Mouse (Mus musculus): Measurements from ENCODE around the gene Cmtm4. TPM values are rescaled to one million over a fixed set of nuclear protein-coding genes. Genes with fewer than 3 reads are reported as not detected.

Cmtm4 gene
- polyA plus RNA-seq, 1 experiment = not detected

DNA sequence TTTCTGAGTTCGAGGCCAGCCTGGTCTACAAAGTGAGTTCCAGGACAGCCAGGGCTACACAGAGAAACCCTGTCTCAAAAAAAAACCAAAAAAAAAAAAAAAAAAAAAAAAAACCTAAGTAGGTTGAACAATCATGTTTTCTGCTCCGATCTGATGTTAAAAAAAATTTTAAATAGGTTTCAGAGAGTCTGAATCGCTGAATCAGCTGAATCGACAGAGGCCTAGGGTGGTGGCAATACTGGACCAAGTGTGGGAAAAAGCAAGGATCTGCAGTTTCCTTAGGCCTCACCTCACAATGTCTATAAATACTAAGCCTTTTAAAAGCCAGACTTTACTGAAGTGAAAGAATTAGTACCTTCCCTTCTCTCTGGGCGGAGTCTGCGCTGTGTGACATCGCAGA is 2.5 kb downstream of the Cmtm4 start:
- TF ChIP-seq GATA1 (IDR thresholded peaks at IDR 0.05; ENCODE audit: low read length) = no peak

DNA sequence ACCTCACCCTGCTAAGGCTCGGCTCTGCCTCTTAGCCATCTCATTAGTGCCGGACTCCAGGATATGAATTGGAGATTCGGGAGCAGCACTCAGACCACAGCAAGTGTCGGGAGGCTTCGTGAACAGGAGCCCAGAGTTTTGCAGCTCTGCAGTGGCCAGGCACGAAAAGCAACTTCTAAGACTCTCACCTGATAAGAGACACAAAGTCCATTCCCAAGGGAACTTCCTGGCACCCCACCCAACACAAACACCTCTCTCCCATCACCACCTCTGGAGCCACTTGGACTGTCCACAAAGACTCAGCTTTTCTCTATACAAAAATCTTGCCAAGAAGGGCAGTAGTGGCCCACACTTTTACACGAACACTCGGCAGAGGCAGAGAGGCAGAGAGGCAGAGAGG is 5.4 kb downstream of the Cmtm4 start:
- TF ChIP-seq GATA1 (IDR thresholded peaks at IDR 0.05; ENCODE audit: low read length) = no peak

DNA sequence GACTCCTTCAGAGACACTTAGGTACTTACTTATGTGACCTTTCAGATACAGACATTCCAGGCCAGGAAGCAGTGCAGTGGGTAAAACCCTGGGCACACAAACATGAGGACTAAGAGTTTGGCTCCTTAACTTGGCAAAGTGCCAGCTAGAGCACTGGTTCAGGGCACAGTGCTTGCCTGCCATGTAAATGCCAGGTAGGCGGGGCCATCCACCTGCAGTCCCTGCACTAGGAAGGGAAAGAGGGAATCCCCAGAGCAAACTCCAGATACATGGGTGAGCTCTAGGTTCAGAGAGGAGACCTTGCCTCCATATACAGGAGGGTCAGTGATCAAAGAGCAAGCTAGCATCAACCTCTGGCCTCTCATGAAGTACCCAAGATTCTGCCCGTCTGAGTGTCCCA is 7.6 kb downstream of the Cmtm4 start:
- TF ChIP-seq GATA1 (IDR thresholded peaks at IDR 0.05; ENCODE audit: low read length) = no peak

DNA sequence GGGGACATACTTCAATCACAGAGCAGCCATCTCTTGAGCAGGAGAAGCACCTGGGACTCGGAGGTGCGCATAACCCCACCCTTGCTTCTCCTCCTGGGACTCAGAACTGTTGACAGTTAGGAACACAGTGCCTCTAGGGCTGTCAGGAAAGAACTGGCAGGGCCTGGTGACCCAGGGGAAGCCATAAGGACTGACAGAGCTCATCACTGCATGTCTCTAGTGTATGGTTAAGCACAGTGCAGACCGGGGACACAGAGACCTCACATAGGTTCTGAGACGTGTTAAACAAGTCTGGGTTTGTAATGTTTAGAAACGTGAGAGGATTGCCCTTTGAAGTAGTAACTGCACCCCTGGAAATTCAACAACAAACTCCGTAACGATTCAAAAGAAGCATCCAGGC is 8.1 kb downstream of the Cmtm4 start:
- no peak for TF ChIP-seq GATA1 (IDR thresholded peaks at IDR 0.05; ENCODE audit: low read length)

DNA sequence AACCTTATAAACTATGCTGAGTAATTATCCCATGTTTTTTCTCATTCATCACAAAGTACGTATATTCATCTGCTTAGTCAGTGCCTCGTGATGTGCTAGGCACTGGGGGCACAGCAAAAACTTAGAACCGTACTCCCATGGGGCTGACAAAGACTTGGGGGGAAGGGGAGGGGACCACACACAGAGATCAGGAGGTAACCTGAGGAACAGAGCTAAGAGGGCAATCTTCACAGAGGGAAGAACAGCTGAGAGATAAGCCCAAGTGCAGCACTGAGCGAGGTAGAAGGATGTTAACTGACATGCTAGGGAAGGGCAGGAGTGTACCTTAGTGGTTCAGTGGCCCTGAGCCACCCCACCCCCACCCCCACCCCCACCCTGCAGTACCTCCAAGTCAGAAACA is 8.9 kb downstream of the Cmtm4 start:
- TF ChIP-seq GATA1 (IDR thresholded peaks at IDR 0.05; ENCODE audit: low read length) = no peak

DNA sequence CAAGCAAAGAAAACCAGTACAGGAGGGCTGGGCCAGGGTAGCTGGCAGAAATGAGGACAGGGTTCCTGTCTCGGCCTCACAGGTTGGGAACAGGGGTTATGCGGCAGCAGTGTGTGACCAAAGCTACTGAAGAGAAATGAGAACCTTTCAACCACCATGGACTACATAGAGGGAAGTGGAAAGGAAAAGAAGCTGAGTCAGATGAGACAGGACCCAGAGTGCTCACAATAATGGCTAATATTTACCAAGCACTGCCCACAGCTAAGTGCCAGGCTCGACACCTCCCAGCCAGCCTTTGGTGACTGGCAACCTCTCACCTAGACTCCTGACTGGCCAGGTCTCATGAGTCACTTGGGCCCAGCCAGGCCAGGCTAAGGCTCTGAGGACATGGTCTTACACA is 11.6 kb downstream of the Cmtm4 start:
- no peak for TF ChIP-seq GATA1 (IDR thresholded peaks at IDR 0.05; ENCODE audit: low read length)

DNA sequence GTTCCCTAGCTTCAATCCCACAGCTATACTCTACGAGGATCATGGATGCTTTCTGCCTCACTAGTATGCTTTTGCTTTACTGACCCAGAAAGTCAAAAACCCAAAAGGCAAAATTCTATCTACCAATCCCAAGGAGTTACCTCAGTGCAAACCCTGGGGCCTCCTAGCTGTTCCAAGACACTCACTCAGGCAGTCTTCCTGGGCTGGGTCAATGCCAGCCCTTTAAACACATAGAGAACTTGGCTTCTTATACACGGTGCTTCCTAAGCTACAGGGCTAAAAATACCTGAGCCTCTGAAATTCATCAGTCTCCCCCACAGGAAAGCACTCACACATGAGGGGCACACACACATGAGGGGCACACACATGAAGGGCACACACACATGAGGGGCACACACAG is 12.3 kb downstream of the Cmtm4 start:
- no peak for TF ChIP-seq GATA1 (IDR thresholded peaks at IDR 0.05; ENCODE audit: low read length)

DNA sequence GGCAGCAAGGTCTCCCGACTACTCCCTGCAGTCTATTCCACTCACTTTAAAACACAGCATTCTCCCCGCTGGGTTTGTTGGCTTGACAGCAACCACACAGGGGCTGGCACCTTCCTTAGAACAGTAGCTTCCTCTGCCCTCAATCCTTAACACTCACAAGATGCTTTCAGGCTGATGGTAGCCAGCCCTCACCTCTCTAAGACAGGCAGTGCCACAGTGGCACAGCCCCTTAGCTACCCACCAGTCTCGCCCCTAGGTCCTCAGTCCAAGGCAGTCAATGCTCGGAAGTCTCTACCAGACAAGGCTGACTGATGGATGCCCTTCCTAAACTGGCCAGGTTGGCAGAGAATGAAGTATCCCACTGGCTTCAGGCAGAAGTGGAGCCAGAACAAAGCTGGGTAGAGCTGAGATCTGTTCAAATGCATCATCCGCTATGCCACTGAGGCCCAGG is 14.6 kb downstream of the Cmtm4 start:
- no peak for TF ChIP-seq GATA1 (IDR thresholded peaks at IDR 0.05; ENCODE audit: low read length)

DNA sequence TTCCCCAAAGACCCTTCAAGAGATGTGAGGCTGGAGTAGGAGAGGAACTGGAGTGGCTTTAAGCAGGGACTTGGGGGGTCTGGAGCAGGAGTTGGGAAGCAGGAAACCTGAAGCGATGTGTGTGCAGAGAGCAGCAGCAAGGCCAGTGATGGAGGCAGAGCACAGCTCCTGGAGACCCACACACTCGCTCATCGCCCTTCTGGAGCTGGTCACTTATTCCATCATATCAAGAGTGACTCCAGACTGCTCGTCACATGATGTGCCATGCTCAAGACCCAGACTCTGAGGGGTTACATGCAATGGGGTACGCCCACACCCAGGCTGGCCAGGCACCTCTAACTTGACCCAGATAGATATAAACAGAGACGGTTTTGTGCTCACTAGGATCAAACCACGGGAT is 15.3 kb downstream of the Cmtm4 start:
- TF ChIP-seq GATA1 (IDR thresholded peaks at IDR 0.05; ENCODE audit: low read length) = no peak

DNA sequence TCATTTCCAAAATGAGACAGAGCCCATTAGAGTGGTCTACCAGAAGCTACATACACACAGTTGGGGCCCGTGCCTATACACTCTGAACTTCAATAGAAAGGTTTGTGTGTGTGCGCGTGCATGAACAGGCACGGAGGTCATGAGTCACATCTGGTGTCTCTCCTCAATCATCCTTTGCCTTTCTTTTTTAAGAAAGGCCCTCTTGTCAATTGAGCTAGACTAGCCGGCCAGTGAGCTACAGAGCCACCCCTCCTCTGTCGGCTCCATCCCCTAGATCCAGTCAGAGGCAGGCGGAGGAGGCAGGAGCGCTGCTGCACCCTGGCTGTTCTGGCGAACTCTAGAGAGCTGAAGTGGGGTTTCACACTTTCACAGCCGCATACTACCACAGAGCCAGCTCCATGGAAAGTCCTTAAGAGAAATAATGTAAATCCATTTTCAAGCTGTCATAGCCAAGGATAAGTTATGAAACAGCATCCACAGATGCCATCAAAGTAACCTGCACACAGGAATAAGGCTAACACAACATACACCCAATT is 16.2 kb downstream of the Cmtm4 start:
- TF ChIP-seq GATA1 (IDR thresholded peaks at IDR 0.05; ENCODE audit: low read length) = no peak

DNA sequence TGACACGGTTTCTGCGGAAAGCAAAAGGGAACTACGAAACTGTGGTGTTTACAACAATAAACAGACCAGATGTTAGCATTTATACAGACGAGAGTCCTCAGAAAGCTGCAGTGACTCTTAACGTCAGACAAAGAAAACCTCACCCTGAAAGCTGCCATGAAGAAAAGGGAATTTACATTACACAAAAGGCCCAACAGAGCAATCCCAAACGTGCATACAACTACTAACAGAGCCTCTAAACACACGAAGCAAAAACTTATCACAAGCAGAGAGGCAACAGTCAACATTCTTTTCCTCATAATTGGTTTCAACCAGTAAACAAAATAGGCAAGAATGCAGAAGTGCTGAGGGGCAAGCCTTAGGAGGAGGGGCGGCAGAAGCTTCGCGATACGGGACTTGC is 18.9 kb downstream of the Cmtm4 start:
- no peak for TF ChIP-seq GATA1 (IDR thresholded peaks at IDR 0.05; ENCODE audit: low read length)

DNA sequence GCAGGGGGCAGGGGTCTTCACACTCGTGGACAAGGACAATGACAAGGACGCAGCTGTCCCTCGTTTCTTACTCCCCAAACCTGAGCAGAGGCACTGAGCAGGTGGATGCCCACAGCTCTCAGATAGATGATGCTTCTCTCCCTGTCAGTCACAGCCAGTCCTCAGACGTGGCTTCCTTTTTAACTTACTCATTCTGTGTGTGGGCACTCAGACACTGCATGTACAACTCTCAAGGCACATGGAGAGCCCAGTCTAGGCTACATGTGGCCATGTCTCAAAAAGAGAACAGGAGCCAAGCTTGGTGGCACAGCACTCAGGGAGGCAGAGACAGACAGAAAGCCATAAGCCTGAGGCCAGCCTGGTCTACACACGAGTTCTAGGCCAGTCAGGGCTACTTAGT is 19.6 kb downstream of the Cmtm4 start:
- TF ChIP-seq GATA1 (IDR thresholded peaks at IDR 0.05; ENCODE audit: low read length) = no peak

DNA sequence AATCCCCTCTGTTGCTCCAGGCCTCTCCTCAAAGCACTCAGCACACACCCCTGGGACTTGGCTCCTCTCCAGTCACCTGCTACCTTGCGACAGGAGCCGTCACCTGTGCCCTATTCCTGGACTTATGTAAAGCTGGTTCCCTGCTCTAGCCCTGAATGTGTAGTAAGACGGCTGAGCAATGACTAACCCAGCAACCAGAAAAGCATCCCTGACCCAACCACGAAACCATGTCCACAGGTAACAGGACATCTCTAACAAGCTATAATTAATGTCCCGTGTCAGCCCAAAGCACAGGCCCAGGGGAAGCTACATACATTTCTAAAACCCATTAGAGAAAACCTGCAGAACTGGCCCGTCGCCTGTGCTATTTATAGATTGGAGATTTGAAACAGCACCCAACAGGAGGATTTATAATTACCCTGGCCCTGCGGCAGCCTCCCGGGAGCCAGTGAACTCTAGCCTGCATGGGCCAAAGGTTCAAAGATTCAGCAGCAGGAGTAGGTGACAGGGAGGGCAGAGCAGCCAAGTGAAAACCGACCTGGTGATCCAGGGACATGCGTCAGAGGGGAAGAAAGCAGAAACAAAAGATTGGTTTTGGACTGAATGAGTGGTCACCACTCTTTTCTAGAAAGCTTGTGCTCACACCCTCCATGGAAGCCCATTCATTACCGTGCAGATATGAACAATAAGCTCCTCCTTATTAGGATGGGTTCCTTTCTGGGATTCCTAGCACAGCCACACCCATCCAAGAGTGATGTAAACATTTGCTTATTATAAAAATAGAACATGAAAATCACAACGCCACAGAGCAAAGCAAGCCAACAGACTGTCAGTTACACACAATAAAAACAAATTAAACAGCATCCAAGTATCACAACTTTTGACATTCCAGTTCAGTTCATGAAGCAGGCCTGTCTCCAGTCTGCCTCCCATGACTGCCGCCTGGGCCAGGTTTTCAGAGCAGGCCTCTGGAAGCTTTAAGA is 20.5 kb downstream of the Cmtm4 start:
- TF ChIP-seq GATA1 (IDR thresholded peaks at IDR 0.05; ENCODE audit: low read length) = no peak

DNA sequence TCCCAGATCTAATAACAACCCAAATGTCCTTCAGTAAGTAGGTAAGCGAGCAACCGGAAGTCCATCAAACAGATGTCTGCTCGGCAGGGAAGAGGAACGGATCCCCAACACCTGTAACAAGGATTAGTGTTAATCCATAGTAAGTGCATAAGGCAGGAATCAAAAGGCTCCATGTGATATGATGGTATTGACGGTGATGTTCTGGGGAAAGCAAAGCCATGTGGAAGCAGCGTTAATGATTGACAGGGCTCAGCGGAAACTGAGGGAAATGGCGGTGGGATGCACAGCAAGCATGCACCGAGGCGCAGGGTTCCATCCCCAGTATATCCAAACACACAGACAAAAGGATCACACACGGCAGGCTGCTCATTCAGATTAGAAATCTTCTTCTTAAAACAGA is 21.3 kb downstream of the Cmtm4 start:
- no peak for TF ChIP-seq GATA1 (IDR thresholded peaks at IDR 0.05; ENCODE audit: low read length)

DNA sequence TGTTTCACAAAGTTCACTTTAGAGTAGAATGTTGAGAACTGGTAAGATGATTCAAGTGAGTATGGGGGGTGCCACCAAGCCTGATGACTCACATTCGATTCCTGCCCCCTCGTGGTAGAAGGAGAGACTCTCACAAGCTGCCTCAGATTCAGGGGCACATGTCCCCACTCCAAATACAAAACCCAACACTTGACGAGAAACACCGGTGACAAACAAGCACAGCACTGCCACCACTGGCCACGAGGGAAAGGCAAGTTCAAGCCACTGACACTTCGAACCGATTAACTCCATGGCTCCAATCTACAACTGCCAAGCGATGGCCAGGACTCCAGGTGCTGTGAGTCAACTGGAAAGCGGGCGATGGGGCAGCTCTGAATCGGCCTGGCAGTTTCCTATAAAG is 21.8 kb downstream of the Cmtm4 start:
- TF ChIP-seq GATA1 (IDR thresholded peaks at IDR 0.05; ENCODE audit: low read length) = no peak

DNA sequence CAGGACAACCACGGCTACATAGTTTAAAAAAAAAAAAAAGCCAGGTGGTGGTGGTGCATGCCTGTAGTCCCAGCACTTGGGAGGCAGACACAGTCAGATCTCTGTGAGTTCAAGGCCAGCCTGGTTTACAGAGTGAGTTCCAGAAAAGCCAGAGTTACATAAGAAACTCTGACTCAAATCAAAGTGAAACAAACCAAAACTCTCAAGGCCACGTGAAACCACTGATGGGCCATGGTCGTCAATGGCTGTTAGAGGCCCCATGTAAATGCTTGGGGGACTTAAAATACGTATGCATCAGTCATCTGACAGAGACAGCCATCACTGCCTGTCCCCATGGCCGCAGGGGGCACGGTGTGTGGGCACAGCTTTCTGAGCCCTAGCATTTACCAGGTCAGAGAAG is 24.5 kb downstream of the Cmtm4 start:
- no peak for TF ChIP-seq GATA1 (IDR thresholded peaks at IDR 0.05; ENCODE audit: low read length)

DNA sequence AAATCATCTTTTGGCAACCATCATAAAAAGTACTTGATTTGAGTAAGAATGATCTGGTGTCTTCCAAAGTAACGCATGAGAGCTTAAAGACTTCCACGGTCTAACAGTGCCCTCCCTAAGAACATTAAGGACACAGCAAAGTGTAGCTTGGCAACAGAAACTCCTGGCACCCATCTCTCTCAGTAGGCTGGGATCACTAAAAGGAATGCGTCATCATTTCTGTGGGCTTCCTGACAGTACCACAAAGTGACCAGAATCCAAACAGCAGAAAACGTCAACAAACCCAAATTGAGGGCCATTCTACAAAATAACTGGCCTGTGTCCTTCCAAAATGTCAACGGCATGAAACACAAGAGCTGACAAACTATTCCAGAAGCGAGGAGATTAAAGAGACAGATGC is 25.5 kb downstream of the Cmtm4 start:
- TF ChIP-seq GATA1 (IDR thresholded peaks at IDR 0.05; ENCODE audit: low read length) = no peak
